ENCODE assay signal across 18 mouse cellular contexts in the genomic region with DNA sequence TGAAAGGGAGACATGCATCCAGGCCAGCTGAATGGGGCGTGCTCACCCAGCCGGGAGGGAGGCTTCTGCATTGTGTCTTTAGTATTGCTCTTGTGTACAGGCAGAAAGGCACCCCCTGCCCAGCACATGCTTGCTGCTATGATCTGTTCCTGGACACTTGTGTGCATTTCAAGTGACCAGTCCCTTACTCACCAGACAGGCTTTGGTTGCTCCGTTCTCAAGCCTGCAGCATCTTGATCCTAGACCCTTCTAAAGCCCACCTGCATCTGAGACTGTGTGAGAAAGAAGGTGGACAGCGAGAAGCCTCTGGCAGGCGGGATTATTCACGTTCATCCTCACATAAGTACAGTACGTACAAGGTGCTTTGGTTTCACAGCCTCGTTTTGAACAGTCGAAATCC.
"Had no signal": no experiment of that assay in that cellular context is flagged by ENCODE, and none has a peak within 500 bp of the region (broad histone marks: within the 10 kb centered on the region; RNA-seq: fewer than 3 reads in every experiment).

No protein-coding gene starts in this region.

- H3K27ac ChIP-seq: liver, embryonic 14.5 days; midbrain, embryonic 12.5 days; neural tube, embryonic 12.5 days; neural tube, embryonic 15.5 days had no signal

- H3K4me2 ChIP-seq: lung, embryonic 14.5 days; midbrain, embryonic 12.5 days; neural tube, embryonic 12.5 days; neural tube, embryonic 15.5 days had no signal

- H3K4me3 ChIP-seq: midbrain, embryonic 12.5 days; myocyte; neural tube, embryonic 12.5 days; neural tube, embryonic 15.5 days had no signal

- H3K9me3 ChIP-seq: midbrain, embryonic 12.5 days; neural tube, embryonic 12.5 days; neural tube, embryonic 15.5 days had no signal

- H3K27me3 ChIP-seq: midbrain, embryonic 12.5 days; neural tube, embryonic 12.5 days had no signal

- H3K9ac ChIP-seq: liver, embryonic 14.5 days; lung, embryonic 14.5 days; midbrain, embryonic 12.5 days; neural tube, embryonic 12.5 days; neural tube, embryonic 15.5 days had no signal

- H3K36me3 ChIP-seq: midbrain, embryonic 12.5 days; neural tube, embryonic 12.5 days; neural tube, embryonic 15.5 days had no signal

- DNase-seq: lung, adult 18-20 months; lung, embryonic 14.5 days; lung, postnatal 10 days; lung, postnatal 4 days; midbrain, embryonic 14.5 days; retina, postnatal 1 day; right cerebral cortex, adult 18-20 months; right cerebral cortex, postnatal 25 days; right cerebral cortex, postnatal 4 days; spleen, adult 18-20 months; thymus, adult 18-20 months; thymus, postnatal 14 days; thymus, postnatal 36 days had no signal
